Mouse (Mus musculus) activated CD4-positive, CD25-positive, alpha-beta regulatory T cell, adult 4 months (primary cell): ENCODE measurements around the gene Atg10. TPM values are rescaled to one million over a fixed set of nuclear protein-coding genes. Genes with fewer than 3 reads are reported as not detected.
"Not testable (repeated sequence)": the region's sequence is repeated elsewhere in the genome, so short reads cannot be mapped to it uniquely, and the experiment has no call there.

Experiments used
- ATAC-seq: one replicate; pipeline ENCODE4 v1.8.0; 2017
- polyA plus RNA-seq, 2 experiments: library from polyadenylated mRNA; unstranded; fragments of 100-300 nt; shearing (Covaris generic); gene quantifications; one replicate each; pipeline ENCODE4 v1.2.1; 2017

The Atg10 gene
- 10 to 100 TPM; 18.6 to 25.8 TPM for polyA plus RNA-seq

- ATAC-seq, result peak; percentile 85
Observed at GRCm38 (mm10) chr13:91223587-91224437, at the start of gene Atg10. Atg10 (minus strand) TSS chr13:91223968.

GRCm38 (mm10) chr13:91252406-91252805 lies 28.6 kb upstream of the Atg10 start:
- no peak for ATAC-seq

- no peak for ATAC-seq
Observed at GRCm38 (mm10) chr13:91251636-91252035, 27.9 kb upstream of the Atg10 start.

GRCm38 (mm10) chr13:91250050-91250449 lies 26.3 kb upstream of the Atg10 start:
- not testable (repeated sequence) for ATAC-seq

DNA sequence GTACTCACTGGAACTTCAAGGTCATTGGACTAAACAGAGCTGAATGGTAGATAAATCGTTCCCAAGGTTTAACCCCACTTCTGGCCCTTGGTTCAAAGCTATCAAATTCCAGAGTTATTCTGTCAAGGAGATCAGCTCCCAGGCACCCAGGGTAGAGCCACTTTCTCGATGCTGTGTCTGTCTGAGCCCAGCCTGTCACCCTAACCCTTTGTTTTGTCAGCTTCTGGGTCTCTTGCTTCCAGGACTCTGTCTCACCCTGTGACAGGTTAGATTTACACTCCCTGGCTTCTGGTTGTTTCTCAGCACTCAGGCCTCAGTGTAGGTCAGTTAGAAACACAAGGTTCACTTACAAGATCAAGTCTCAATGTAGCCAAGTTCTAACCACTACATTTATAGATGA lies 22.7 kb upstream of the Atg10 start:
- no peak for ATAC-seq

GRCm38 (mm10) chr13:91237976-91238375 lies 14.2 kb upstream of the Atg10 start:
- no peak for ATAC-seq

GRCm38 (mm10) chr13:91236884-91237283 lies 13.1 kb upstream of the Atg10 start:
- ATAC-seq, result no peak

- ATAC-seq, result peak; percentile 6
Observed at GRCm38 (mm10) chr13:91224438-91224814, 658 bp upstream of the Atg10 start.

GRCm38 (mm10) chr13:91223063-91223462 lies 705 bp downstream of the Atg10 start:
- ATAC-seq, result no peak

DNA sequence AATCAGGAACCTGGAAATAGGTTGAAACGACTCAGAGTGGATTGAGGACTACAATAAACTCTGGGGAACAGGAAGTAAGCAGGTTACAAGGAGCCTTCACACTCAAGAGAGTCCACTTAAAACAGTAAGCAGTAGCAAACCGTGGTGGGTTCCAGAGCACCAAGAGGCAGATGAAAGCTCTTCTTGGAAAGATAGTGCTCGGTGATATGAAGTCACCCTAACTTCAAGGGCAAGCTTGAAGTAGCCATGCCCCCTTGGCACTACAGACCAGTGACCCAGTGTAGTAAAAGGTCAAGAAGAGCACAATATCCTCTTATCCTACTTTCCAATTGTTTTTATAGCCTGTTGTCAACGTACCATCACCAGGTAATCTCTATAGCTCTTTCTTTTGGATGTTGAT lies 2.1 kb downstream of the Atg10 start:
- no peak for ATAC-seq

GRCm38 (mm10) chr13:91217691-91218090 lies 6.1 kb downstream of the Atg10 start:
- ATAC-seq, result no peak

DNA sequence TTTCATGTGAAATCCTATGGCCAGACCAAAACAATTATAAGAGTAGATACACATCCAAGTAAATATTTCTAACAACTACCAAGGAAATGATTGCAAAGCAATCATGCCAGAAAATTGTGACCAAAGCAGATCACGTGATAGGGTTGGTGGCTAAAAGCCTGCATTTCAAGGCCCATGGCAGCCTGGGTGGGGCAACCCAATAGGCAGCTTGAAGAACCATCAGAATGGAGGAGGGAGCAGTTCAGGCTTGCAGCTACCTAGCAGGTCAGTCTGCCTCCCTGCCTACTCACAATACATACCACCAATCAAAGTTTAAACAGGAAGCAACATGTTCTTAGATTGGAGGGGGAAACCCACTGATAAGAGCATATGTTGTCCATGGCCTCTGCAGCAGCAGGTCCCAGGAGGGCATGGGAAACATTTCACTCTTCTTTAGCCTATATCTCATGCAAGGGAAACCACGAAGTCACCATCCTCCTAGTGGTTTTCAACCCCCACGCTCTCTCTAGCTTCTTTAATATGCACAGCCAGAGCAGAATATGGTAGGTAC lies 7.0 kb downstream of the Atg10 start:
- ATAC-seq, result peak; percentile 71

DNA sequence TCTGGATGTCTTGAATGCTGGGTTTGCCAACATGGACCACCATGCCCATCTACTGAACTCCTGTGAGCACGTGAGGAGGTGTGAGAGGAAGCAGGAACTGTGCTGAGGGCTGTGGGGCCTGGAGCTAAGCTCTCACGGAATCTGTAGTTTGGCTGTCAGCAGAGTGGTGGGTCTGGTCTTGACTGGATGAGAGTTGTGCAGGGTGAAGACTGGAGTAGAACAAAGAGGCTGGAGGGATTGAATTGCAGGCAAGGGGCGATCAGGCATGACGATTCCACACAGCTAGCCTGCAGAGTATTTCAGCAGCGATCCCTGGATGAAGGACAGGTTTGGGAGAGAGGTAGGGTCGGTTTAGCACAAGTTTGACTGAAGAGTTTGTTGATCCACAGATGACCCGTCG lies 10.8 kb downstream of the Atg10 start:
- no peak for ATAC-seq

DNA sequence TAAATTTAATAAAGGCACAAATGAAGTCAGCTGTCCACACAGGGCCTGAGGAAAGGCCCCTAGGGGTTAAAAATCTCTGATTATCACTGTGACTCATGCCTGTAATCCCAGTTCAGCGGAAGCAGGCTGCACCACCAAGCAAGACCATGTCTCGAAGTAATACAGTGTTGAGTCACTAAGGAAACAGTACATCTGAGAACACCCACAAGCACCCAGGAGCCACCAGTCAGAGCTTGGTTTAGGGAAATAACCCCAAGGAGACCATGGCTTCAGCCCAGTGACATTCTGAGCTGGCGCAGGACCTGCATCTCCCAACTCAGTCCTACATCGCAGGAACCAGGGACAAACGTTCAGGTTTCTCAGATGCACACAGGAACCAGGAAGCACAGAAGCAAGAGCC lies 17.5 kb downstream of the Atg10 start:
- ATAC-seq, result no peak

DNA sequence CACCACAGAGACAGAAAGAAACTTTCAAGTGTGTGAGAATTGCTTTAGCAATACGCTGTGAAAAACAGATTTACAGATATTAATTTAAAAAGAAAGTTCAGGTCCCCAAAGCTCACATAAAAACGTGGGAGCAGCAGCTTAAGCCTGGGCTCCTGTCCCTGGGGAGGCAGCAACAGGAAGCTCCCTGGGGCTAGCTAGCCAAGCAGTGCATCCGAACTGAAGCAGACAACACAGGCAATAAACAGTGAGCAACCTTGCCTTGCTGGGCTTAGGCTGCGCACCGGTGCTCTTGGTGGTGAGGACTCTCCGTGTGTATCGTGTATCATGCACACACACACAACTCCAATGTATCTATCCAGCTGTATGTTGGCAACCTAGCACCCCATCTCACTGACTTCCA lies 21.2 kb downstream of the Atg10 start:
- no peak for ATAC-seq

DNA sequence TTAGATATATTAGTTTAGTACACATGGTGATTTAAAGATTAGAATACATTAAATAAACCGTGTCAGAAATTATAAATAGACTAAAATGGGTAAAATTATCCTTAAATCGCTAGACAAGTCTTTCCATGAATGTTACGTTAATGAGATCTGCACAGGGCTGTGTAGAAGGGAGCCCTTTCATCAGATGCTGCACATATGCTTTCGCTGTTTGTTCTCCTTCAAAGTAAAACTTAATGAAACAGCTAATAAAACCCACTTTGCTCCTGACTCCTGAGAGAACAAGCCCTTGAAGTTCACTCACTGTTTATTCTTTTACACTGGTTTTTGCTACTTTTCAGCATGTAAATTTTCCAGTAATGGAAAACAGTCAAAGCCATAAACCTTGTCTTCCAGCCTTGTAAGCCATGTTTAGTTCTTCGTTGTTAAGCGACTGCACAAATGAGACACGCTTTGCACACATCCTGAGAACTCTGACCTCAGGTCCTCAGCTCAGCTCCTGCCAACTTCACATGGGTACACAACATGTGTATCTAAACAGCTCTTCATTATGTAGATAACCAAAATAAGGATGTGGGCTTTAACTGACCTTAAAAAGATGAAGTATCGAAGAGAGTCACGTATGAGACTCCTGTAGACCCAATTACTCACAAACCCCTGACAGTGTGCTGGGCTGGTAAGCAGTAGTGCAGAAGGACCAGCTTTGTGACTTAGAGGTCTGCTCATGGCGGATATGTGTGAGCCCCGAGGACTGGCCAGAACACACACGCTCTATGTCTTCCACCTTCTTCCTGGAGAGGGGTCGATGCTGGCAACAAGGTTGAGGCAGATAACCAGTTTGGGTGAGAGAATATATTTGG lies 36.2 kb downstream of the Atg10 start:
- no peak for ATAC-seq

DNA sequence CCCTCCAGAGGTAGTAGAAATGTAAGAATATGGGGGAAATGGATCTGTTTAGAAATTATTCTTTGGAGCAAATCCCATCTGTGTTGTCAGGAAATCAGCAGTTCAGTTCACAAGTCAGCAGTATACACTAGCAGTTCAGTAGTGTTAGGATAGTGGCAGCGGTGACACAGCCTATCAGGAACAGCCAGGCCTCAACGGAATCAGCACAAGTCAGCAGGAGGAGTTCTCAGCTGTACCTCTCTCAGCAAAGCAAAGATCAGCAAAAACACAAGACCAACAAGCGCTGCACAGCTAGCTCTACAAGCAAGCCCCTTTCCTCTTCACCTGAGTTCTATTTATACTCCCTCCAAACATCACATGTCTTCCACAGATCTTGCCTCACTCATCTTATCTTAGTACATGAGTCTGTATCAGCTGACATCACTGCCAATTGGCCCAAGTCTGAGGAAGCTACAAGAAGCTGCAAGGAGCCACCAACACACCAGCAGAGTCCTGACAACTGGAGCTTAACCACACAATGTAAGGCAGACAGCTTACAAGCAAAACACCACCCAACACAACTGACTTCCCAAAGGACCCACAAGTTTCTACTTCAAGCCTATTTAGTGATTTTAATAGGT lies 38.4 kb downstream of the Atg10 start:
- no peak for ATAC-seq

DNA sequence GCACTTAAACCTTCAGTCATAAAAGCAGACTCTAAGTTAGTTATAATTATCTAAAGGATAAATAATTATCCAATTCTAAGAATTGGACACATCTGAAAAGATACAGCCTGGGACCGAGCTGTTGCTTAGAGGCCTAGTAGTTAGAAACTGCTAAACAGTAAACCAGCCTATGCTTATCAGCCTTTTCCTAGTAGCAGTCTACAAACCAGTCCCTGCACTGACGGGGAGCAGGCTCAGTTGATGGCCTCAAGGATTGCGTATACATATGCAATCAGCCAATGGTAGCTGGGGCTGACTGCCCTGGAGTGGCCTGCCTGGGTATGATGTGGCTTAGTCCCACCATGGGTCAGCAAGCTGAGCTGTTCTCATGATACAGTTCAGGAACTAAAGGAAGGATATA lies 39.5 kb downstream of the Atg10 start:
- no peak for ATAC-seq

DNA sequence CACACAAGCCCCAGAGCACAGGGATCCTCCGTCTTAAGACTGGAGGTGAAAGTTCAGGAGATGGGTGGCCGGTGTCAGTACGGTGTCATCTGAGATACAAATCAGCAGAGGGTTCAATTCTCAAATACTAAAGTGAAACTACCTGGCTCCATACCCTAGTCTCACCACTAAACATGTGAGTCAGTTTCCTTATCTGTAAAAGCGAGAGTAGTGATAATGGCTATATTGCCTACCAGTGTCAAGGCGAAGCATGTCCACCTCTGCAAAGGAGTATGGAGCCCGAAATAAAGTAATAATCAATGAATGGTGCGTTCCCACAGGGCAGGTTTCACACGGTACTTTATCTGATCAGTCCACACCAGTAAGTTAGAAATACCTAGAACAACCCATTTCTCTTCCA lies 43.4 kb downstream of the Atg10 start:
- peak; percentile 51 for ATAC-seq

DNA sequence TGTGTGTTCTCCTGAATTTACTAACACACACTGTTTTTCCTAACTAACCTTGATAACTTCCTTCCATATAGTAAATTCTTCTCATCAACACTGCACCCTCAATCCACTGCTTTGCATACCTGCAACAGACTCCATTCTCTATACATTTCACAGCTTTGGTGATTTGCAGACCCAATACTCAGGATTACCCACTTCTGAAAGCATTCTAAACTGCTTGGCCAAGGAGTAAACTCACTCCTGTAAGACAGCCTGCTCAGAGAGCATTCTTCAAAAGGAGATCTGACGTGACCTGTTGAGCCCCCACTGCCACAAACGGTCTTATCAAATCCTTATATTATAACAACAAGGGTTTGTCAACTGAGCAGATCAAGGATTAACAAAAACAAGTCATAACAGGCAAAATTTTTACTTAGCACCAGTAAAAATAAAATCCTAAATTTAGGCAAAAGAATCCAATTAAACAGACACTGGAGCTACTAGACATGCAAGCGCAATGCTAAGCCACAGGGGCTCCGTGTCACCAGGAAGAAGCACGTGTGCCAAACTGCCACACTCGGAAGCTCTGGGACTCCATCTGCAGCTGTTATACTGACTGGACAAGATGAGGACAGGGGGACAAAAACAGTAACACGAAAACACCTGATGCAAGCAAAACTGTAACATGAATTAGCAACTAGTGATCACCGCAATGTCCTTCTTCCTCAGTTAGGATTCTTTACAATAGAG lies 44.4 kb downstream of the Atg10 start:
- ATAC-seq, result no peak

DNA sequence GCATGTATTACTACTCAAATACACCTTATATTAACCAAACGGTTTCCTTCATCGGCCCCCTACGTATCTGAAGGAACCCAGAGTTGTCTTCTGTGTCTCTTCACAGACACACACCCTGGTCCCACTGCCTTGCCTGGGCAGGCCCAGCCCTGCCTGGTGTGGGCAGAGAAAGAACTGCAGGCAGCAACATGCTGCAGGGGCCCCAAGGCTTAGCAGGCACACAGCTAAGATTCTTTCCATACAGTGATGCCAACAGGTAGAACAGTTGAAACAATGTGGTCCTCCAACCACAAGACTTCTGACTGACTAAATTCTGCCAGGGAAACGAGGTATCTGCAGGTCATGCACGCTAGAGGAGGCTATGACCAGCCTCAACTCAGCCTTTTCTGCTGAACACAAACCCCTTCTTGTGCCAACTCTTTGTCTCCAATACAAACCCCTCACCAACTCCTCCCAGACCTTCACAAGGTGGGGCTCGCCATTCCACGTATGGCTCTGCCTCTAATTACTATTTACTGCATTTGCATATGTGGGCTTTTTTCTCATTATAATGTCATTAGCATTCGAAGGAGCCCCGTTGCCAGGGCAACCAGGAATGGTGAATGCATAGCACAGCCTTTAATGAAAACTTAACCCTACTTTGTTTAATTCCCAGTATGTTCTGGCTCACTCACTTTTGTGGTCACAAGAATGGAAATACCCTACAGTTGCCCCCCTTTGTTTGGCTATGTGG lies 45.2 kb downstream of the Atg10 start:
- peak; percentile 73 for ATAC-seq

GRCm38 (mm10) chr13:91175347-91175746 lies 48.4 kb downstream of the Atg10 start:
- no peak for ATAC-seq
